23 mouse cellular contexts compared by ENCODE assay signal in the genomic region with DNA sequence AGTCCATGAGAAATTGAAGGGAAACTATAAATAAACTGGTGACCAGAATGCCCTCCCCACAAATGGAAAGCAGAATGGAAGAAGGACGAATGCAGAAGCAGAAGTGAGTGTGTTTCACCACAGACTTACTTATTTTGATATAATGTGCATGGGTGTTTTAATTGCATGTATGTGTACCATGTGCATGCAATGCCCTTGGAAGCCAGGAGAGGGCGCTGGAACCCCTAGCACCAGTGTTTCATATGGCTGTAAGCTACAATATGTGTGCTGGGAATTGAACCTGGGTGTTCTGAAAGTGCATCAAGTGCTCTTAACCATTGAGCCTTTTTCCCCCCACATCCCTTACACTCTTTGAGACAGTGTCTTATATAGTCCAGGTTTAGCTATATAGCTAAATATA.
DNase-seq lines count a peak whose midpoint lies in the region; ATAC-seq and TF ChIP-seq lines count a peak whose summit lies in the region.
"Had no signal": no experiment of that assay in that cellular context is flagged by ENCODE, and none has a peak within 500 bp of the region (broad histone marks: within the 10 kb centered on the region; RNA-seq: fewer than 3 reads in every experiment).

No protein-coding gene starts in this region.

- no peaks in the 10 kb centered on the region for H3K4me1 ChIP-seq in intestine, postnatal 0 days (replicated peaks; ENCODE audit: control insufficient read depth, insufficient read depth, low read length)
- H3K4me1 ChIP-seq in intestine, embryonic 16.5 days (ENCODE audit: control insufficient read depth, insufficient read depth, low read length): no peaks in the 10 kb centered on the region
- no peaks in the 10 kb centered on the region for H3K4me1 ChIP-seq in liver, postnatal 0 days (ENCODE audit: insufficient read depth)
- H3K4me1 ChIP-seq in embryonic facial prominence, embryonic 10.5 days: peaks cover 11% of the 10 kb centered on the region; the same call in 1 of the 2 replicates

- ATAC-seq in intestine, postnatal 0 days: no peak
- ATAC-seq in intestine, embryonic 16.5 days: no peak
- no peak for ATAC-seq in liver, postnatal 0 days
- ATAC-seq: forebrain, embryonic 13.5 days had no signal

- TF ChIP-seq CTCF in intestine, postnatal 0 days (IDR thresholded peaks at IDR 0.05; ENCODE audit: low read depth): peak; percentile 34; the same call in 1 of the 2 replicates
- TF ChIP-seq CTCF in liver, postnatal 0 days (IDR thresholded peaks at IDR 0.05; ENCODE audit: low read depth): peak; percentile 31; the same call in 1 of the 2 replicates
- TF ChIP-seq CTCF in brain, embryonic 14.5 days (IDR thresholded peaks at IDR 0.05; ENCODE audit: borderline replicate concordance, extremely low read depth, insufficient read depth, insufficient read length): peak; percentile 15; the same call in 1 of the 2 replicates

- no peaks in the 10 kb centered on the region for H3K9me3 ChIP-seq in intestine, postnatal 0 days (ENCODE audit: control insufficient read depth)
- 0 out of 2 replicates have a peak, but pooled peaks cover 2% of the 10 kb centered on the region for H3K9me3 ChIP-seq in intestine, embryonic 16.5 days (ENCODE audit: control insufficient read depth, low read length)
- no peaks in the 10 kb centered on the region for H3K9me3 ChIP-seq in liver, postnatal 0 days (ENCODE audit: low read length)
- no peaks in the 10 kb centered on the region for H3K9me3 ChIP-seq in embryonic facial prominence, embryonic 10.5 days
- H3K9me3 ChIP-seq: embryonic facial prominence, embryonic 13.5 days; forebrain, embryonic 13.5 days; heart, embryonic 15.5 days; hindbrain, embryonic 15.5 days; kidney, embryonic 15.5 days; limb, embryonic 12.5 days had no signal

- no peak for TF ChIP-seq EP300 in liver, postnatal 0 days (IDR thresholded peaks at IDR 0.05; ENCODE audit: low read depth)

- no peak overlapping the region for H3K9ac ChIP-seq in intestine, postnatal 0 days (ENCODE audit: low read depth, low read length)
- H3K9ac ChIP-seq in intestine, embryonic 16.5 days (ENCODE audit: low read depth, low read length): no peak overlapping the region
- H3K9ac ChIP-seq in liver, postnatal 0 days (replicated peaks): no peak overlapping the region
- H3K9ac ChIP-seq: embryonic facial prominence, embryonic 13.5 days; forebrain, embryonic 13.5 days; heart, embryonic 15.5 days; hindbrain, embryonic 15.5 days; kidney, embryonic 15.5 days; limb, embryonic 12.5 days had no signal

- no peaks in the 10 kb centered on the region for H3K27me3 ChIP-seq in intestine, postnatal 0 days (replicated peaks; ENCODE audit: control insufficient read depth, insufficient read depth, low read length)
- no peaks in the 10 kb centered on the region for H3K27me3 ChIP-seq in intestine, embryonic 16.5 days (replicated peaks; ENCODE audit: control insufficient read depth, insufficient read depth, low read length)
- H3K27me3 ChIP-seq in liver, postnatal 0 days (ENCODE audit: insufficient read depth, low read length): no peaks in the 10 kb centered on the region
- peaks cover 4% of the 10 kb centered on the region; the same call in 1 of the 2 replicates for H3K27me3 ChIP-seq in embryonic facial prominence, embryonic 10.5 days (replicated peaks; ENCODE audit: low read depth, poor library complexity, severe bottlenecking)
- H3K27me3 ChIP-seq: forebrain, embryonic 13.5 days; hindbrain, embryonic 15.5 days; kidney, embryonic 15.5 days had no signal

- DNase-seq in liver, postnatal 0 days: no peak
- DNase-seq in liver (no peak), ES-CJ7 (ENCODE audit: low read depth, low spot score) (peak; percentile 5)
- DNase-seq in brain, embryonic 14.5 days (ENCODE audit: low read depth): no peak
- DNase-seq in embryonic facial prominence, embryonic 10.5 days (ENCODE audit: low spot score): no peak
- DNase-seq: adrenal gland, adult 2 months; cerebellum, adult 11-12 months; cerebellum, postnatal 14 days; gastrocnemius, adult 2 months; heart, postnatal 36 days; kidney, adult 11 months; lung, postnatal 14 days; thymus, postnatal 14 days had no signal

- TF ChIP-seq POLR2A in brain, embryonic 14.5 days (IDR thresholded peaks at IDR 0.05; ENCODE audit: borderline replicate concordance, extremely low read depth, insufficient read depth, insufficient read length, poor library complexity, severe bottlenecking): no peak

- no peaks in the 10 kb centered on the region for H3K36me3 ChIP-seq in intestine, postnatal 0 days (ENCODE audit: control insufficient read depth, insufficient read depth)
- no peaks in the 10 kb centered on the region for H3K36me3 ChIP-seq in intestine, embryonic 16.5 days (ENCODE audit: control insufficient read depth, insufficient read depth, low read length)
- H3K36me3 ChIP-seq in liver, postnatal 0 days (replicated peaks; ENCODE audit: insufficient read depth, low read length): no peaks in the 10 kb centered on the region
- no peaks in the 10 kb centered on the region for H3K36me3 ChIP-seq in embryonic facial prominence, embryonic 10.5 days (replicated peaks)
- H3K36me3 ChIP-seq: embryonic facial prominence, embryonic 13.5 days; heart, embryonic 15.5 days; hindbrain, embryonic 15.5 days; kidney, embryonic 15.5 days; limb, embryonic 12.5 days had no signal

- WGBS in intestine, postnatal 0 days: 69% methylated on average over 2 of the region's 2 CpGs
- WGBS in intestine, embryonic 16.5 days: 61% methylated on average over 2 of the region's 2 CpGs
- WGBS in liver, postnatal 0 days (ENCODE audit: insufficient replicate concordance): 41% methylated on average over 2 of the region's 2 CpGs
- 60% methylated on average over 2 of the region's 2 CpGs for WGBS in embryonic facial prominence, embryonic 10.5 days

- H3K27ac ChIP-seq in intestine, postnatal 0 days (ENCODE audit: low read depth, low read length): no peak overlapping the region
- H3K27ac ChIP-seq in intestine, embryonic 16.5 days (ENCODE audit: low read length): no peak overlapping the region
- no peak overlapping the region for H3K27ac ChIP-seq in liver, postnatal 0 days (ENCODE audit: low read depth)
- no peak overlapping the region for H3K27ac ChIP-seq in embryonic facial prominence, embryonic 10.5 days (replicated peaks)
- H3K27ac ChIP-seq: embryonic facial prominence, embryonic 13.5 days; forebrain, embryonic 13.5 days; gastrocnemius, adult 2 months; heart, embryonic 15.5 days; hindbrain, embryonic 15.5 days; kidney, embryonic 15.5 days; limb, embryonic 12.5 days had no signal

- no peak overlapping the region for H3K4me3 ChIP-seq in intestine, postnatal 0 days (ENCODE audit: low read depth, low read length)
- H3K4me3 ChIP-seq in intestine, embryonic 16.5 days (ENCODE audit: low read length): no peak overlapping the region
- no peak overlapping the region for H3K4me3 ChIP-seq in liver, postnatal 0 days (ENCODE audit: low read depth, low read length)
- no peak overlapping the region for H3K4me3 ChIP-seq in embryonic facial prominence, embryonic 10.5 days
- H3K4me3 ChIP-seq: embryonic facial prominence, embryonic 13.5 days; erythroblast, embryonic 14.5 days; forebrain, embryonic 13.5 days; gastrocnemius, adult 2 months; heart, embryonic 15.5 days; hindbrain, embryonic 15.5 days; kidney, embryonic 15.5 days; limb, embryonic 12.5 days had no signal

- no peak overlapping the region for H3K4me2 ChIP-seq in intestine, postnatal 0 days (replicated peaks; ENCODE audit: low read depth)
- no peak overlapping the region for H3K4me2 ChIP-seq in intestine, embryonic 16.5 days (ENCODE audit: low read depth, low read length)
- H3K4me2 ChIP-seq in liver, postnatal 0 days (ENCODE audit: low read depth, low read length): no peak overlapping the region
- H3K4me2 ChIP-seq: embryonic facial prominence, embryonic 13.5 days; forebrain, embryonic 13.5 days; heart, embryonic 15.5 days; hindbrain, embryonic 15.5 days; kidney, embryonic 15.5 days; limb, embryonic 12.5 days; midbrain, embryonic 11.5 days had no signal
